Mouse (Mus musculus) retina, embryonic 14.5 days (tissue): ENCODE data around the gene Rasl10a.
A peak's percentile ranks its signal among the peaks of the same experiment; 100 is the strongest.
"Not testable (repeated sequence)": the region's sequence is repeated elsewhere in the genome, so short reads cannot be mapped to it uniquely, and the experiment has no call there.

Source experiments
- DNase-seq: peaks from one replicate; pipeline ENCODE4 v3.0.0-alpha.2; 2015; ENCODE audit warnings: low spot score

Rasl10a gene

DNA sequence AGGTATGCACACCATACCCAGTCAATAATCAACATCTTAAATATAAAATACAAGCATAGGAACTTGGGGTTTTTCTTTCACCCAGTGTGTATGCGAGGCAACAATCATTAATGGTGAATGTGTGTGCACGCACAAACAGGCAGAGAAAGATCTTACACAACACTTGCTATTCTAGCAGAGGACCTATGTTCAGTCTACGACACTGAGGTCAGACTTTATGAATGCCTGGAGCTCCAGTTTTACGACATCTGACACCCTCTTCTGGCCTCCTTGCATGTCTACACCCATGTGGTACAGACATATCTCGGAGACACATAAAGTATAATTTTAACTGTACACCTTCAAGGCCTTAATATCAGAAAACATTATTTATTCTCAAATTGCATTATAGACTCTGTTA lies 18.9 kb downstream of the Rasl10a start:
- not testable (repeated sequence) for DNase-seq

DNA sequence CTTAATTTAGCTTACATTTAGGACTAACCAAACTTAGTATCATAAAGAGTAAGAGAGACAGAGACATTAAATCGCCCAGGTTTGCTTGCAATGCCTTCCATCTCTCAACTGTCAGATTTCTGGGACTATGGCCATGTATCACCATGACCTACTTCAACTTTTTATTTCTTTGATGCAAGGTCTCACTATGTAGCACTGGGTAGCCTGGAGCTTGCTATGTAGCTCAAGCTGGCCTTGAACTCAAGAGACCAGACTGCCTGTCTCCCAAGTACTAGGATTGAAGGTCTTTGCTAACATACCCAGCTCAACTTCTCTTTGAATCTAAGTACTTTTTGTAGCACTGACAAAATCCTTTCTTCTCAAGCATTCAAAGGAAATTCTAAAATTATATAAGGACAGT lies 31.2 kb downstream of the Rasl10a start:
- no peak for DNase-seq

GRCm38 (mm10) chr11:5091706-5092105 lies 33.8 kb downstream of the Rasl10a start:
- DNase-seq: peak; percentile 58

DNA sequence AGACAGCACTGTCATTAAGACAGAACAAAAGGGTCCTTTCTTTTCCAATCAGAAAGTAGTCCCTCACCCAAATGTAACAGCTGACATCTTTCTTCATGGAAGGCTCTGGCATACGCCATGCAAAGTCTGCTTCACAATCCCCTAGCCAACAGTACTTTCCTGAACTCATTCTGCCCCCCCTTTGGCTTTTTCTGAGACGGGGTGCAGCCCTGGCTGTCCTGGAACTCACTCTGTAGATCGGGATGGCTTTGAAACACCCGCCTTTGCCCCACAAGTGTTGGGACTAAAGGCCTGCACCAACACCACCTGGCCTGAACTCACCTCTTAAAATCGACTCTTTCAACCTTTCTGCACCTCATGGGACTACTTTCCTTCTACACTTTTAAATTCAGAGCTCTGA lies 37.9 kb downstream of the Rasl10a start:
- DNase-seq: no peak

DNA sequence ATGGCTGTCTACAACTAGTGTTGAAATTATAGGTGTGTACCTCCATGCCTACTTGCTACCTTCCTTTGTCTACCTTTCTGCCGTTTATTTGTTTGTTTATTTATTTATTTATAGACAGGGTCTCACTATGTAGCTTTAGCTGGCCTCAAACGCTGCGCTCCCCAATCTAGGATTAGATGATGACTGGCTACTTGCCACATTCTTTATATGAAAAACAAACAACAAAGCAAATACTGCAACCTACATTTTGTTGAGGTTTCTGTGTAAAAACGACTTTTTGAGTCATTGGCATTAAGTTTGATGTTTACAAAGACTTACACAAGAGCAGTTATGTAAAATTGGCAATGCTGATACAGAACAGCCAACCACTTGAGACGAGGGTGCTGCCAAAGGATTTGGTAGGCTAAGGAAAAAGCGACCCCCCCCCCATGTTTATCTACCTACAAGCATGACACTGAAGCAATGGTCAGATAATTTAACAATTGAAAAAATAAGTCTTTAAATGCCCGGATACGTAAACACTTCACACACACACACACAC lies 38.6 kb downstream of the Rasl10a start:
- DNase-seq: no peak

DNA sequence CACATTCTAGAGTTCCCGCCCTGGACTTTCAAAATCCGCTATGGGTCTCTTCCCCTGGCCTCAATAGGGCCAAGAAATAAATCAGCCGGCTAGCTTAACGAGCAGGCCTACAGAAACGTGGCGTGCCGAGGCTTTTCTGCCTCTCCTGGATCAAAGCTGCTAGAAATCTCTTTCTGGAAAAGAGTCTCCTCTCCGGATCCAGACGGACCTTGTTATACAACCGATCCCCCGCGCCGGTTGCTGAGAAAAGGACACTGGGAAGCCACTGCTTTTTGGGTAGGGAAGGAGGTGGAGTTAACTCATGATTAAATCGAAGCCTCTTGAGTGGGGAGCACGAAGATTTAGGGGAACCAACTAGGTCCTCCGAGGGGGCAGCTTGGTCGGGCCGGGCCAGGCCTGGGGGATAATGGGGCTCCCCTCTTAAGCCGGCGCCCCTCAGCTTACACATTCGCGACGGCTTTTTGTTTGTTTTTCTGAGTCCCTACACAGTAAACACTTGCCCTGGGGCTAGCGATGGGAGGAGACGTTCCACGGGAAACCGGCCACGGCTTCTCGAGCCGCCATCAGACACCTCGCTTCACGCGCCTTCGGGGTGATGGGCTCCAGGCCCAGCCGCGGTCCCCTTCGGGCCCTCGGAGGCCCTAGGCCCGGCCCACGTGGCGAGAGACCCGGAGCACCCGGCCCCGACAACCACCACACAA lies 40.3 kb downstream of the Rasl10a start:
- DNase-seq: peak; percentile 29

DNA sequence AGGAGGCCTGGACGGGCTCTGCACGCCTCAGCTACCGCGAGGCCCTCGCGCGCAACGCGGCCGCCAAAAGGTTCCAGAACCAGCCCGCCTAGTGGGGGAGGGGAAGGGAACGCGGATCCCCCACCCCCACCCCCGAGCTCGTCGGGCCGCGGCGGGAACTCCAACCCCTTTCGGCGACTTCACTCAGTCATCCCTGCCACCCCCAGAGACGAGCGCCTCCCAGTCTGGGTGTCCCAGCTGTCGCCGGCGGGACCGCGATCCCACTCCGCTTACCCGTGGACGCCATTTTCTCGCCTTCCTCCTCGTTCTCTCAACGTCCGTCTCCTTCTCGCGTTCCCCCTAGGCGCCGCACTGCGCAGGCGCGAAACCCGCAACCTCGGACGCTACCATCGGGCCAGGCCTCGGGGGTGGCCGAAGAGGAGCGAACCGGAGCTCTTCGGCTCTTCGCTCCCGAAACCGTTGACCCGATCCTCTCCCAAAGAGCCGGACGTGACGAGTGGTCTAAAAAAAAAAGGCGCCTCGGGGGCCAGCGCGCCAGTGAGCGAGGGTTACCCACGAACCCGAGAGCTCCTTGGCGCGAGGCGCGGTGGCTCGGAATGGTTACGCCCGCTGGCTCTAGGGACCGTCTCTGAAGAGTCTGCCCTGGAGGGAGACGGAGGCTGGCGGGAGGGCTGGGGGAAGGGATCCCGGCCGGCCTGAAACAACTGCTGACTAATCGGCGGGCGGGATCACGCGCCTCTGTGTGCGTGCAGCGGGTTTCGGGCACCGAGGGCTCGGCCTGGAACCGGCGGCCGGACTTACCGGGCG lies 41.0 kb downstream of the Rasl10a start, which contains the start of the genes Rhbdd3 and Ewsr1:
Gene Rhbdd3 (plus strand): TSS at position 191 of the 807 bp plus-strand sequence.
Gene Ewsr1 (minus strand): TSS at position 531 of the 807 bp plus-strand sequence.
- DNase-seq: peak; percentile 96

DNA sequence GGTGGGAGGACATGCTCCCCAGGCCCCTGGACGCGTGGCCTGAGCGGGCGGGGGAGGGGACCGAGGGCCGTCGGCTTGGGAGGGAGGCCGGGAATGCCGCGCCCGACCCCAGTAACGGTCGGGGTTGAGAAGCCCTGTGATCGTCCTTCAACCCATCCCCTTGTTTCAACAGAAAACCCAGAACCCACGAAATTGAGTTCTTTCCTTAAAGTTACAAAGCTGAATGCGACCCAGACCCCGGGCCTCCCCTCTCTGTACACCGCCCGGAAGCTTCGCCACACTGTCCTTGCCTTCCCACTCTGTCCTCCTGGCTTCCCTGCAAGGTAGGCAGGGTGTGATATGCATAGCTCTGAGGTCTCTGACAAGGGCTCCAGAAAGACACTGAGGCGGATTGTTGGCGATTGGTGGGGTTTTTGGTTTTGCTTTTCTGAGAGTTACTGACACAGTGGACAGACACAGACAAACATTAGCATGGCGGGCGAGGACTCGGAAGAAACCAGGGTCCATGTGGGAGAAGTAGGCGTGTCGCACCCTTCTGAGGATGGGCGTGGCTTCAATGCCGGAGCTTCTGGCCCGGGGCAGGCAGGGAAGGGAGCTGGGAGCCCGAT lies 41.8 kb downstream of the Rasl10a start:
- DNase-seq: peak; percentile 87

DNA sequence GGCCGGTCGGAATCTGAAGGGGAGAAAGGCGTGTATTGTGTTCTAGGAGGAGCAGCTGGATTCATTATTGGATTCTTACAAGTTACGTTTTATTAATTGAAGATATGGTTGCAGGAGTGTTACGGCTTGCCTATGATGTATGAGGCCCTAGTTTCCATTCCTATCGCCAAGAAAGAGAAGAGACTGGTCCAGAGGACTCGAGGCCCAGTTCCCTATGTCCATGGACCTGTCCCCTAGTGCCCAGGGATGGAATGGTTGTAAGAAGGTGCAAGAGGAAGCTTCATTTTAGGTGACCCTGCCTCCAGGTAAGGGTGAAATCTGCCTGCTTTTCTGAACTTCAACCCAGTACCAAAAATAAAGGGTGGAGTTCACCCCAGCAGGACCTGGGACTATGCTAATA lies 42.4 kb downstream of the Rasl10a start:
- no peak for DNase-seq

DNA sequence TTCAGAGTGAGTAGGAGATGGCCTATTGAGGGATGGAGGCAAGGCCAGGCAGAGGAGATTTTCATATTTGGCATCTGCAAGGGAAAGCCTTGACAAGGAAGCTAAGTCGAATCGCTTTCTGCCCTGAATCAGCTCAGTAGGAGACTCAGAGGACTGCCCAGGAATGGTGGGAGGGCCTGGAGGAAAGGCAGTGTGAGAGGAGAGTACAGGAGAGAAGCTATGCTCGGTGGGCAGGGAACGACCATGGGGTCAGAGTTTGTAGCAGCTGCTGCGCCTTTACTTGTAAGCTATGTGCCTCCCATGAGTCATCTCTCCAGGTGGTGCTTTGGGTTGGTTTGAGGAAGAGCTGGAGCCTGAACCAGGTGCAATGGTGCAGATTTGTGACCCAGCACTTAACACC lies 42.9 kb downstream of the Rasl10a start:
- no peak for DNase-seq

- DNase-seq: no peak
Observed at GRCm38 (mm10) chr11:5101641-5102040, 43.7 kb downstream of the Rasl10a start.

GRCm38 (mm10) chr11:5102384-5102783 lies 44.5 kb downstream of the Rasl10a start:
- DNase-seq: no peak

GRCm38 (mm10) chr11:5103986-5104509 lies 46.1 kb downstream of the Rasl10a start:
- DNase-seq: no peak

DNA sequence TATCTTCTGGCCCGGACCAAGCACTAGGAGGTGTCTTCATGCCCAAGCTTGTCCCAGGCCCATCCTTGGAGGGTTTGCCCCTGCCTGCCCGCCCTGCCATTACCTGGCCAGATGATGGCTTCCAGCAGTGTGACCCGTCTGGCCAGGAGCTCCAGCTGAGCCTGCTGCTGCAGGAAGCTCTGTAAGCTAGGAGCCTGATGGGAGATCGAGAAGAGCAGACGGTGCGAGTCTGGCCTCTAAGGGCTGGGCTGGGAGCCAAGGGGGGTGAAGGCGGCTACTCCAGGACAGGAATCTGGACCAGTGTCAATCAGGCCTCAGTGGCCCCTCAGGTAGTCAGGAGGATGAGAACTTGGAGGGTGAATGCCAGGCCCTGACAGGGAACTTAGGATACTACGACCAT lies 51.5 kb downstream of the Rasl10a start:
- DNase-seq: no peak
